Mouse (Mus musculus) lung, postnatal 0 days (tissue): ENCODE results near the gene Ibtk. TPM values are rescaled to one million over a fixed set of nuclear protein-coding genes. Genes with fewer than 3 reads are reported as not detected.

Experiments
- ATAC-seq: fragments of 200-750 bp; cut with Nextera tagmentation; 2 replicates; pipeline ENCODE4 v1.8.0; 2017; ENCODE audit warnings: moderate library complexity
- DNase-seq: peaks from one replicate; pipeline ENCODE4 v3.0.0-alpha.2; 2016; ENCODE audit warnings: low spot score
- H3K27ac ChIP-seq: fragments of 300-500 bp; sonication (generic); 2 replicates; pipeline ENCODE4 v1.5.1; 2014; ENCODE audit warnings: antibody characterized with exemption, mild to moderate bottlenecking, low read length, mixed read lengths
- H3K27me3 ChIP-seq: fragments of 300-500 bp; sonication (generic); replicated peaks from 2 replicates; pipeline ENCODE4 v1.6.1; 2014; ENCODE audit warnings: low read length, mixed read lengths; ENCODE audit not compliant: insufficient read depth
- H3K36me3 ChIP-seq: fragments of 300-500 bp; sonication (generic); 2 replicates; pipeline ENCODE4 v1.6.1; 2014; ENCODE audit warnings: low read length, mixed read lengths; ENCODE audit not compliant: insufficient read depth
- H3K4me1 ChIP-seq: fragments of 300-500 bp; sonication (generic); 2 replicates; pipeline ENCODE4 v1.6.1; 2014; ENCODE audit warnings: antibody characterized with exemption, low read depth, low read length, mixed read lengths; ENCODE audit not compliant: insufficient read depth
- H3K4me2 ChIP-seq: fragments of 300-500 bp; sonication (generic); replicated peaks from 2 replicates; pipeline ENCODE4 v1.6.1; 2014; ENCODE audit warnings: low read depth, mild to moderate bottlenecking, low read length, moderate library complexity, mixed read lengths
- H3K4me3 ChIP-seq: fragments of 300-500 bp; sonication (generic); 2 replicates; pipeline ENCODE4 v1.5.1; 2014; ENCODE audit warnings: low read depth, low read length
- H3K9ac ChIP-seq: fragments of 300-500 bp; sonication (generic); replicated peaks from 2 replicates; pipeline ENCODE4 v1.6.1; 2014; ENCODE audit warnings: low read depth, mild to moderate bottlenecking
- H3K9me3 ChIP-seq: fragments of 300-500 bp; sonication (generic); 2 replicates; pipeline ENCODE4 v1.6.1; 2016; ENCODE audit warnings: low read length, mixed read lengths
- CTCF ChIP-seq: IDR thresholded peaks from 2 replicates; pipeline ENCODE4 v1.5.1; 2016; ENCODE audit warnings: antibody characterized with exemption, mild to moderate bottlenecking
- EP300 ChIP-seq: IDR thresholded peaks from 2 replicates; pipeline ENCODE4 v1.6.1; 2016; ENCODE audit warnings: antibody characterized with exemption, mild to moderate bottlenecking, control low read depth
- WGBS: fragments of 180-500 bp; shearing (Covaris S2); extraction: QIAGEN DNeasy Blood & Tissue Kit; methylation state at CpG from one replicate; pipeline ENCODE4 v1.1.7; 2014; 5-methylcytosine and 5-hydroxymethylcytosine counted together
- polyA plus RNA-seq: library from polyadenylated mRNA; unstranded; fragments of >200 nt; fragmentation: Nextera tagmentation; extraction: Ambion mirVana; gene quantifications from 2 replicates; pipeline ENCODE4 v1.2.1, GENCODE M21; 2015

Gene Ibtk
- polyA plus RNA-seq, 1 experiment from 2014 or later = 12.0 TPM

- peak; percentile 33 for DNase-seq
- ATAC-seq = no peak
- Histone ChIP-seq H3K9ac (no peak overlapping the region), H3K27me3 (no peaks in the 10 kb centered on the region), H3K9me3 (no peaks in the 10 kb centered on the region), H3K27ac (no peak overlapping the region), H3K4me1 (no peaks in the 10 kb centered on the region), H3K4me2 (no peak overlapping the region), H3K36me3 (peaks cover 25% of the 10 kb centered on the region), H3K4me3 (no peak overlapping the region)
- no peak for TF ChIP-seq CTCF
- no peak for TF ChIP-seq EP300
- 47% methylated on average over 4 of the region's 4 CpGs for WGBS
These were observed 14.3 kb downstream of the Ibtk start for GRCm38 (mm10) chr9:85734821-85735220.

GRCm38 (mm10) chr9:85724078-85724477, 25.1 kb downstream of the Ibtk start:
- H3K36me3 ChIP-seq = peaks cover 40% of the 10 kb centered on the region
- TF ChIP-seq EP300 = no peak
- no peak overlapping the region for H3K9ac ChIP-seq
- WGBS = 95% methylated on average over 9 of the region's 9 CpGs
- H3K27me3 ChIP-seq = no peaks in the 10 kb centered on the region
- no peak for ATAC-seq
- H3K4me3 ChIP-seq = no peak overlapping the region
- H3K9me3 ChIP-seq = no peaks in the 10 kb centered on the region
- H3K4me1 ChIP-seq = no peaks in the 10 kb centered on the region
- H3K4me2 ChIP-seq = no peak overlapping the region
- no peak for DNase-seq
- no peak overlapping the region for H3K27ac ChIP-seq

- no peaks in the 10 kb centered on the region for H3K4me1 ChIP-seq
- H3K27me3 ChIP-seq = no peaks in the 10 kb centered on the region
- WGBS = 59% methylated on average over 7 of the region's 7 CpGs
- peak; percentile 37; the same call in 1 of the 2 replicates for ATAC-seq
- DNase-seq = peak; percentile 65
- no peak overlapping the region for H3K27ac ChIP-seq
- no peak overlapping the region for H3K9ac ChIP-seq
- peaks cover 42% of the 10 kb centered on the region for H3K36me3 ChIP-seq
- H3K9me3 ChIP-seq = no peaks in the 10 kb centered on the region
- H3K4me2 ChIP-seq = no peak overlapping the region
- TF ChIP-seq CTCF = no peak
- TF ChIP-seq EP300 = no peak; the same call in 1 of the 2 replicates
- no peak overlapping the region for H3K4me3 ChIP-seq
These were observed 31.8 kb downstream of the Ibtk start for GRCm38 (mm10) chr9:85717336-85717735.

GRCm38 (mm10) chr9:85707302-85707701, 41.8 kb downstream of the Ibtk start:
- TF ChIP-seq CTCF = no peak
- no peak overlapping the region for H3K4me3 ChIP-seq
- H3K4me1 ChIP-seq = no peaks in the 10 kb centered on the region
- peaks cover 59% of the 10 kb centered on the region for H3K36me3 ChIP-seq
- no peaks in the 10 kb centered on the region for H3K27me3 ChIP-seq
- no peaks in the 10 kb centered on the region for H3K9me3 ChIP-seq
- 88% methylated on average over 6 of the region's 6 CpGs for WGBS
- DNase-seq (no peak), ATAC-seq (no peak)
- no peak overlapping the region for H3K27ac ChIP-seq
- H3K9ac ChIP-seq = no peak overlapping the region
- H3K4me2 ChIP-seq = no peak overlapping the region

- no peak for ATAC-seq
- Histone ChIP-seq H3K9ac (no peak overlapping the region), H3K27ac (no peak overlapping the region), H3K4me1 (no peaks in the 10 kb centered on the region), H3K36me3 (peaks cover 38% of the 10 kb centered on the region), H3K4me3 (no peak overlapping the region), H3K9me3 (no peaks in the 10 kb centered on the region), H3K4me2 (no peak overlapping the region), H3K27me3 (no peaks in the 10 kb centered on the region)
- TF ChIP-seq EP300 (no peak), CTCF (no peak)
- WGBS = 81% methylated on average over 5 of the region's 5 CpGs
- no peak for DNase-seq
These were observed 47.2 kb downstream of the Ibtk start for GRCm38 (mm10) chr9:85701981-85702380.

- Histone ChIP-seq H3K9ac (no peak overlapping the region), H3K4me2 (no peak overlapping the region), H3K4me3 (no peak overlapping the region), H3K9me3 (no peaks in the 10 kb centered on the region), H3K27ac (no peak overlapping the region), H3K36me3 (peaks cover 3% of the 10 kb centered on the region; the same call in 1 of the 2 replicates), H3K27me3 (no peaks in the 10 kb centered on the region), H3K4me1 (no peaks in the 10 kb centered on the region)
- DNase-seq = no peak
- TF ChIP-seq EP300 (no peak), CTCF (no peak)
- WGBS = 93% methylated on average over 3 of the region's 3 CpGs
- no peak for ATAC-seq
These were observed 53.5 kb downstream of the Ibtk start for GRCm38 (mm10) chr9:85695606-85696005.
